Mouse (Mus musculus) adrenal gland, postnatal 25 days (tissue): ENCODE results near the gene Kcnb1. TPM values are rescaled to one million over a fixed set of nuclear protein-coding genes. Genes with fewer than 3 reads are reported as not detected.

Experiments
- DNase-seq: peaks from one replicate; pipeline ENCODE4 v3.0.0; 2021; ENCODE audit warnings: mixed read lengths
- total RNA-seq: library from RNA; stranded (reverse); gene quantifications from 2 replicates; pipeline ENCODE4 v1.2.3, GENCODE M21; 2021

Kcnb1 gene
- total RNA-seq, 1 experiment from 2014 or later = 14.5 TPM

DNA sequence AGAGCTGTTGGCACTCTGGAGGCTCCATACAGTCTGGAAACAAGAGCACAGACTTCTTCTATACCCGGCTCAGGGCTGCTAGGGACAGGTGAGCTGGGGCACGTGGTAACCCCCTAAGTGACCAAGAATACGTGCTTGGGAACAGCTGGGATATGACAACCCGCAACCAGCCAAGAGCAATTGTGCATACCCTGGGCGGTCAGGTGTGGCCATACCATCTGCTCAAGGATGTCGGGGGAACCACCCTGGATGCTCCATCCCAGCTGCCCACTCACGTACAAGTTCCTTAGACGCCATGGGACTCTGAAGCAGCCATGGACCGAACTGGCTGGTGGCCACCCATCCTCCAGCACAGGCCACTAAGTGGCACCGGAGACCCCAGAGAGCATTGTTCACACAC is 26.8 kb downstream of the Kcnb1 start:
- DNase-seq = no peak

DNA sequence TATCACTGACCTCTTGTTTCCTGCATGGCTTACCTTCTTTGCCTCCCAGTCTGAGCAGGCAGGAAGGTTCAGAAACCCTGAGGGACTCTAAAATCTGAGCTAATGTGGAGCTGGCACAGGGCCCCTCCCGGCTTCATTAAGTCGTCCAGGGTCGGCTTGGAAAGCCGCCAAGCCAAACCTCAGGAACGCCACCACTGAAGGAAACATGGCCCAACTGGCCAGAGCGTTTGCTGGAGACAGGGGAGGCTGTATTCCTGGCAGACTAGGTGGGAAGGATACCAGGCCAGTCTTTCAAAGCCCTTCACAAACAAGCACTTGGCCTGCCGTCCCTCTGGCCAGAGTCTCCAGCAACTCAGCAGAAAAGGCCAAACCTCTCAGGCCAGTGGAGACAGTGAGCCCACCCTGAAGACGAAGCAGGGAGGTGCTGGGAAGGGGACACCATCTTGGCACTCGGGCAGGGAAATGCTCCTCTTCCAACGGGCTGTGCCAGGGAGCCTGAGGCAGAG is 27.4 kb downstream of the Kcnb1 start:
- peak; percentile 38 for DNase-seq

GRCm38 (mm10) chr2:167159721-167160120 is 30.2 kb downstream of the Kcnb1 start:
- no peak for DNase-seq

DNA sequence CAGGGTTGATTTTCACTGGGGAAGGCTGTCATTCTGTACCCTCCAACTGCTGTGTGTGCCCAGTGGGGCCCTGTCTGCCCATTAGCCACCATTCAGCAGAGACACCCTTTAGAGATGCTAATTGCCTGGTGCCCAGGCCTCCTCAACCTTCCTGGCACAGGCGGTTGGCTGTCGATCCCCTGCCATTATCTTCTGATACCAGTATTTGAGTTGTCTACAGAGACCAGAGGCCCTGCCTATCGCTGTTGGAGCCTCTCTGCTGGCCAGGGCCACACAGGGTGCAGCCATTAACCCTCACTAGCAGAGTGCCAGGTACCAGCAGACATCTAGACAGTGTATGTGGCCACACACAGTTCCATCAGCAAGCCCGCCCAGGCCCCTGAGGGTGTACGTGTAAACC is 31.2 kb downstream of the Kcnb1 start:
- no peak for DNase-seq

GRCm38 (mm10) chr2:167156118-167156715 is 33.7 kb downstream of the Kcnb1 start:
- no peak for DNase-seq

DNA sequence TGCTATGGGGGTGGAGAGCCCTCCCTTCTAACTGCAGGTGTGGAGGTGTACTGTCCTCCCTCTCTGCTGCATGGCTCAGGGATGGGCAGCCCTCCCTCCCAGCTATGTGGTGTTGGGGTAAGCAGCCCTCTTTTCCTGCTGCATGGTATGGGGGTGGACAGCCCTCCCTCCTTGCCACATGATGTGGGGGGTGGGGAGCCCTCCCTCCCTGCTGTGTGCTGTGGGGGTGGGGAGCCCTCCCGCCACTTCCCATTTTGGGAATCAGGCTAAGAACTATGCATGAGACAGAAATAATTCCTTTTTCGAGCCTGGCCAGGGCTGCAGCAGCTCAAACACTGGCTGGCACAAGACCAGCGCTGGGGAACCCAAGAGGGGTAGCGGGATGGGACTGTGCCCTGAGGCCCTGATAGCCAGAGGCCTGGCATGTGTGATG is 34.4 kb downstream of the Kcnb1 start:
- DNase-seq = no peak

DNA sequence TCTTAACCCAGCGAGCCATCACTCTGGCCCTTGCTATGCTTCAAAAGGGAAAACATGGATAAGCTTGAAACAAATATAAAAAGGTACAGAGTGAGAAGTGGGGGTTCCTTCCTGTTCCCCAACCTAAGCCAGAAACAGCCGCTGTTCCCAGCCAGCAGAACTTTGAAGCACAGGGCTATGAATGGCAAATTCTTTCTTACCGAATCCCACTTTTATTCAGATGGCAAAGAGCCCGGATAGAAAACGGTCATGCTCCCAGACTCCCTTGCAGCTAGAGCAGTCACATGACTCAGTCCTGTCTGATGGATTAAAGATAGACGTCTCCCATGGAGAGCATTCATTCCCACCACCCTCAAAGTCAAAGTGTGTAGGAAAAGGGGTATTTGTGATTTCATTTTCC is 39.1 kb downstream of the Kcnb1 start:
- DNase-seq = no peak

- DNase-seq = no peak
Measured at GRCm38 (mm10) chr2:167150135-167150534, 39.8 kb downstream of the Kcnb1 start.

GRCm38 (mm10) chr2:167149035-167149434 is 40.9 kb downstream of the Kcnb1 start:
- no peak for DNase-seq

DNA sequence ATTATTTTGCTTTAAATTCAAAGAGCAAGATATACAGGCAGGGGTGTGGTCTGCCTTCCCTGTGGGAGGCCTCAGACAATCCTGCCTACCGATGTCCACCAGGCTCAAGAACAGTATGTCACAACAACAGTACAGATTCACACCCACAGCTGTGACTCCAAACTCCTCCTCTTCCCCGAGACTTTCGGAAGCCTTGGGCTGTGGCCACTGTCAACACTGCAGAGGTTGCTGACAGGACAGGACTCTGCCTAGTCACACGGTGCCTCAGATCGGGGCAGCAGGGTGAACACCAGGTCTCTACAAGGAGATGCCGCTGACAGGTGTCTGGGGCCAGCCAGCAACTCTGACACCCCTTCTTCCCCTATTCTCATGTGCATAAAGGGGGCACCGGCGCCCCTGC is 42.2 kb downstream of the Kcnb1 start:
- no peak for DNase-seq

DNA sequence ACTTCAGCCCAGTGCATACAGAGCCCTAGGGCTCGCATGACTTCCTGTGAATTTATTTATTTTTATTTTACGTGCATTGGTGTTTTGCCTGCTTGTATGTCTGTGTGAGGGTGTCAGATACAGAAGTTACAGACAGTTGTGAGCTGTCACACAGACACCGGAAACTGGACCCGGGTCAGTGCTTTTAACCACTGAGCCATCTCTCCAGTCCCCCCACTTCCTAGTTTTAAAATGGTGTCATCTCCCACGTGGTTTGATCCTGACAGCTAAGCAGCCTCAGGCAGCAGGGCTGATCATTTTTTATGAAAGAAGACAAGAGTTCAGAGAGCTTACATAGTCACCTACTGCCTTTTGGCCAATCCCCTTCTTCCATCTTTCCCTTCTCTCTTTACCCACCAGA is 44.1 kb downstream of the Kcnb1 start:
- DNase-seq = no peak

DNA sequence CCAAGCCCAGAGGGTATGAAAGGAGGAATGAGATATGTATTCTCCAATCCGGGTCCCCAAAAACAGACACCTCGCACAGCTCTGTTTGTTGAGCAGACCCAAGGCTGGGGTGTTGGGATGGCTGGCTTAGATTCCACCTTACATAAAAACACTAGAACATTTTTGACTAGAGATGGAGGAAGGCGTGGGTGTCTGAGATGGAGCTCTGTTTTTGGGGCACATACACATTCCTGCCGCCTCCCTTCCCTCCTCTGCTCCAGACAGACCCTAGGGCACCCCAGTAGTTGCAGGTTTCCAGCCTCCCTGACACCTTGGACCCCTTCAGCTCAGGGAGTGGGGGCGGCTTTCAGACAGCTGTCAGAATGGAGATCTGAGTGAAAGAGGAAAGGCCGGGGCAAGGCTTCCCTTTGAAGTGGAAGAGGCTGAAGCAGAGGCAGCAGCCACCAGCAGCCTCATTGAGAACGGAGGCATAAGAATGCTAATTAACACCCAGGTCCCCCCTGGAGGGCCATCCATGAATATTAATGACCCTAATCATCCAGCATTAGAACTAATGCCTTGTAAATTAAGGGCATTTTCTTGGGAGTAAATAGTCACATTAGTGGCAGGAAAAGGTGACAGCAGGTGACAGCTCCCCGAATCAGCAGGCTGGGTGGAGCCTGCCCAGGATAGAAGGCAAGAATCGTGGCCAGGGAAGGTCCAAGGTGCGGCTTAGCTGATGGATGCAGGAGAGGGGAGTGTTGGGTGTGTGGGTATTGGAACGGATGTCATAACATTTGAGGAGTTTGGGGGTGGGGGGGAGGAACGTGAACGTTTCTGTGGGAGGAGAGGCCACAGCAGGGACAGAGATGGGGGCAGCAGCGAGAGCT is 45.3 kb downstream of the Kcnb1 start:
- no peak for DNase-seq

- DNase-seq = no peak
Measured at GRCm38 (mm10) chr2:167143914-167144313, 46.0 kb downstream of the Kcnb1 start.

DNA sequence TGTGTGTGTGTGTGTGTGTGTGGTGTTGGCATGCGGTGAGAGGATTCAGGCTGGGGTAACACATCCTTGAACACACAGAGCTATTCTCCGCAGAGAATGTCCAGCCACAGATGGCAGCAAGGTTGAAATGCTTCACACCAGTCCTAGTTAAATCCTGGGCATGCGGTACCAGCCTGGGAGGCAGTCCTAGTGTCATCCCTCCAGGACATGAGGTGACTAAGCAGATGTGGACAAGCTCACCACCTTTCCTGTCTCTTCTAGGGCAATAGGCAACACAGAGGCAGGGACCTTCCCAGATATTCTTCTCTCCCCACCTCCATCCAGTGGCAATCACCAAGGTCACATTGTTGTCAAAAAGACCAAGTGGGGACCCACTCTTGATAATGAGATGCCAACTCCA is 47.7 kb downstream of the Kcnb1 start:
- DNase-seq = no peak

GRCm38 (mm10) chr2:167141810-167142209 is 48.1 kb downstream of the Kcnb1 start:
- no peak for DNase-seq

GRCm38 (mm10) chr2:167139801-167140269 is 50.1 kb downstream of the Kcnb1 start:
- DNase-seq = no peak

- no peak for DNase-seq
Measured at GRCm38 (mm10) chr2:167138611-167139010, 51.3 kb downstream of the Kcnb1 start.

DNA sequence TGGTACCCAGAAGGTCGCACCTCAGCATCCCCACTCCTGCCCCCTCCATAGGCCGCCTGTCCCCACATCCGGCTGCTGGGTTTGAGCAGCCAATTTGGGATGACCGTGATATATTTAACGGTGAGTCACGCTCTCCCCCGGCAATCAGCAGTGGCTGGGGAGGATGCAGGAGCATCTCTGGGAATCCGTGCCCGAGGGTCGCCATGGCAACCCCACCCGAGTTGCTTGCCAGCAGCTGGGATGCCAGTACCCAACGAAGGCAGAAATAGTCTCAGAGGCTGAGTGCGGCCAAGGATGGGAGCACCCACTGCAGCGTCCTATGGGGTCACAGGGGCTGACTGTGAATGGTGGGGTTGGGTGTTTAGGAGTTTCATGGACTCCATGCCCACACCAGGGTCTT is 53.0 kb downstream of the Kcnb1 start:
- peak; percentile 21 for DNase-seq

DNA sequence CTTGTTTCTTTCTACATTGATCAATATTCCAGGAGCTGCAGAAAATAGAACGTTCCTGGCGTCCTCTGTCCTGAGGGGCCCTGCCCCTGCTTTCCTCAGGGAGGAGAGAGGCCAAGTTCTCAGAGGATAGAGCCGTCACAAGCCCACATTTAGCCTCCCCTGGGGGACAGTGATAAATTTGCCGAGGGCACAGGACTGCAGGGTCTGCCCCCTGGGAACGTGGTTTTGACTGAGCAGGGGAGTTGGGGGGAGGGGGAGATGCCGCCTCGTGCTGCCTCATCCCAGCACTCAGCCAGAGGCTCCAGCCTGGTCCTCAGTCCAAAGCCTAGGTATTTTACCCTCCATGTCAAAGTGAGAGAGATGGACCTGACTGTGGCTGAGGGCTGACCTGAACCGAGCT is 57.9 kb downstream of the Kcnb1 start:
- DNase-seq = no peak

GRCm38 (mm10) chr2:167130050-167130770 is 59.7 kb downstream of the Kcnb1 start:
- DNase-seq = no peak

DNA sequence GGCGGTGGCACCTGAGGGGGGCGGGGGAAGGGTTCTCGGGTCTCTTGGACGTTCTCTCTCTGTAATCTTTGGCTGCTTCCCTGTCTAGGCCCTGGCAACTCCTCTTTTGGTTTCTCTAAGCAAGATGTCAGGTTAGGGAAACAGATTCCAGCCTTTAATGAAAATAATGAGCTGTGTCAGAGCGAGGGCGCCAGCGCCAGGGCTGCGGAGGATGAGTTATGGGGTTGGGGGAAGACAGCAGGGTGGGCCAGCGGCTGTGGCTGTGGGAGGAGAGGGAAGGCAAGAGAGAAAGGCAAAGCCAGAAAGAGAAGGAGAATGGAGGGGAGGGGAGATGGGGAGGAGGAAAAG is 60.4 kb downstream of the Kcnb1 start:
- DNase-seq = no peak

- no peak for DNase-seq
Measured at GRCm38 (mm10) chr2:167128699-167129607, 61.0 kb downstream of the Kcnb1 start.
